Mouse (Mus musculus): ENCODE measurements around the gene Errfi1.

The Errfi1 gene

DNA sequence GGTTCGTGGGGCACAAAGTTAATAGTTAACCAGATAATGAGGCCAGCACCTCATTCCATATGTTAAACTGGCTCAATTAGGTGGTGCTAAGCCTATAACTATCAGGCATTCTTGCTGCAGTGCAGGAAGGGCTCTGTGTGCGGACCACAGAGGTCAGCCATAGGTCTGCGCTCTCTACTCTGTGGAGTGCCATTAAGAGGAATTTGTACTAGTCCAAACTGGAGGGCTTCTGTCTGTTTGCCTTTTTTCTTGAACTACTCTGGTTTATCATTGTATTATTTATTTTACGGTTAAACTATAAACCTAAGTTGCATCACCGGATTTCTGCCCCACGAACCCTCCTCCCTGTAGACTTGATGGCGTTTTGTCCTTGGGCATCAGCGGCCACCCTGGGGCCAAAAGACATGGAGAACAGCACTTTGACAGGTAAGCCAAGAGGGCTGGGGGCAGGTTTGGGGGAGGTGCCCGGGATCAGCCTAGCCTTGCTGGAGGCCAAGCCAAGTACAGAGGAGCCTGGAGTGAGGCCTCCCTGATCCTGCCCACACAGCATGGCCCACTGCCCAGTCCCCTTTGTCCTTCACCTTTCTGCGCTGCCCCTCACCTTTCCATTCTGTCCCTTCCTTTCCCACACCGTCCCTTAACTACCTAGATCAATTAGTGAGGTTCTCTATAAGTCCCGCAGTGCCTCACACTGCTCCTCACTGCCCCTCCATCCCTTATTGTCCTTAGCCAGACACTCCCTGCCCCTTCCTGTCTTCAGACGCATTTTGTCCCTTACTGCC, at the start of gene Errfi1:
Errfi1 (plus strand) TSS at position 240 of the 782 bp plus-strand sequence.
- DNase-seq: peak; percentile 55 to 68

DNA sequence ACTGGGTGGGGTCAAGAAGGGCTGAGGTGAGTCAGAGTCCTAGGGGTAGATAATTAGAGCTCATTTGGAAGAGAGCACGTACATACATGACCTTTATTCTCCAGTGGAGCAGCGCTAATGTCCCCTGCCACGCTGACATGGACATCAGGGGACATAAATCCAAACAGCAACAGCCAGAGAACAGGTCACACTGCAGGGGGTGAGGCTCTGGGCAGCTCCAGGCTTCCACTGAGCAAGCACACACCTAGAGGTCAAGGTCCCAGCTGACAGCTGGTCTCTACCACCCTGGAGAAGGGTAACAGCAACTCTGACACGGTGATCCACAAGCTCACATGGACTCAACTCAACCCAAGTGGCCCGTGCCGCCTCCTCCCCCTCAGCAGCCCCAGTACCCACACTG, 49.5 kb upstream of the Errfi1 start:
- DNase-seq: no peak

DNA sequence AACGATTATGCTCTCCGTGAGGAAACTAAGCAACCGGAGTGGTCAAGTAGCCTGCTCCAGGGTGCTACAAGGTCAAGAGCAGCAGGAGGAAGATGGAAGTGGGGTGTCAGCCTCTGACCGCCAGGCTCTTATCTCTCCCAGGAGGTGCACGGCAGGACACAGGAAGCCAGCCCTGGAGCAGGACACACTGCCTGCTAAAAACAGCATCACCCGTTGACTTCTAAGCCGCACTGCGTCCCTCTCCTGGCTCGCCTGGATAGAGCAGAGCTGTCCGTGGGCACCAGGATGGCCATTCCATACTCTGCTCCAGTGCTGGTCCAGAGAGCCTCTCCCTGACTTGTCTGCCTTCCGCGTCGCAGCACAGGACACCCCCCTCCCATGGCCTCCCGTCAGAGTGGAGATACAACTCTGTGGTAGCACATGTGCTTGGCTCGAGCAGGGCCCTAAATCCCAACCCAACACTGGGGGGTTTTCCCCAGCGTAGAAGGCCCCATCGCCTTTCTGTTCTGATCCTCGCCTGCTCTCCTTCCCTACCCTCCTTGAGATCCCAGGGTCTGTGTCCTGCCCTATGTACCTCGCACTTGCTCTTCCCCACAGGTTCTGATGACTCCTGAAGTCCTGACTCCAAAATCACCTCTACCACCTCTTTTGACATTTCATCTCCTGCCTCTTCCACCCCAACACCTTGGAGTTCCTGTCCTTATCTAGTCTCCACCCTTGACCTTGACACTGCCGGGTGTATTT, 45.8 kb upstream of the Errfi1 start:
- no peak for DNase-seq

DNA sequence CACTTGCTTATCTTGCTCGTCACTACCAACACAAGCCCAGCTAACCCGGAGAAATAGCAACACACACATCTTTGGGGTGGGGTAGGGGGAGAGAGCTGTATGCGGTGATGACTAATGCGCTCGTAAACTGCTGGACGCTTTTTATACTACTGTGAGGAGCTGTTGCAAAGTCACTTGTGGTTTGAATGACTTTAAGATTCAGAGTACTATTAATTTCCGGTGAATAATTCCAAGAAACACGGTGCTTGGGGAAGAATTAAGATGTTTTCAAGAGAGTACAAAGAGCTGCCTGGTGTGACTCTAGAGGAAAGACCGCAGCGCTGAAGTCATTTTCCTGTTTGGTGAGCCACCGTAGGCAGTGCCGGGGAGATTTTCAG, 45.3 kb upstream of the Errfi1 start:
- DNase-seq: peak in 1 of 2 experiments; percentile 38

DNA sequence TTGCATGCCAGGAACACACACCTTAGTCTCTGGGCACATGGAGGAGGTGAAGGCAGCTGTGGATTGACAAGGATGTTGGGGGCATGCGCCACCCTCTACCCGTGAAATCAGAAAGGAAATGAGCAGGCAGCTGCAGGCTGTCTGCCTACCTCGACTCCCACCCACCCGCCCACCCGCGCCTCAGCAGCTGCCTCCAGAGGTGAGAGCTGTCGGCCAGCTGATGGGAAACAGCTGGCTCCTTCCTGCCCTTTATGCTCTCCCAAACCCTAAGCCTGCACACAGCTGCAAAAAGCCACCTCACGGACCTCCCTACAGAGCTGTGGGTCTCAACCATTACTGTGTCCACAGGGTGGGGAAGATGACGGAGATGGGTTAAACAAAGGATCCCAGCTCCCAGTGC, 44.4 kb upstream of the Errfi1 start:
- DNase-seq: peak; percentile 71 to 79

DNA sequence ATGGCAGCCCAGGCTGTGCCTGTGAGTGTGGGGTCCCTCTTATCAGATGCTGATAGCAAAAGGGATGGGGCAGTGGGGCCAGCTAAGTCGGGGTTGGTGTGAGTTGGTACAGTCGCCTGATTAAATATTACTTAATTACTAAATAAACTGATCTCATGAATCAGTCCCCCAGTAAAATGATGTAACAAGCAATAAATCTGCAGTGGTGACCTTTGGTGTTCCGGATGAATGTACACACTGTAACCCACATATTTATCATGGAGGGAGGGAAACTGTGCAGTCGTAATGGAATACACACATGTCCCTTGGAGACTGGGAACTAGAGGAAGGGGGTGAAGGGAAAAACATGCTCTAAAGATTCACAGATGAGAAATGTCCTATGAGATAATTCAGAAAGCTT, 38.6 kb upstream of the Errfi1 start:
- no peak for DNase-seq

DNA sequence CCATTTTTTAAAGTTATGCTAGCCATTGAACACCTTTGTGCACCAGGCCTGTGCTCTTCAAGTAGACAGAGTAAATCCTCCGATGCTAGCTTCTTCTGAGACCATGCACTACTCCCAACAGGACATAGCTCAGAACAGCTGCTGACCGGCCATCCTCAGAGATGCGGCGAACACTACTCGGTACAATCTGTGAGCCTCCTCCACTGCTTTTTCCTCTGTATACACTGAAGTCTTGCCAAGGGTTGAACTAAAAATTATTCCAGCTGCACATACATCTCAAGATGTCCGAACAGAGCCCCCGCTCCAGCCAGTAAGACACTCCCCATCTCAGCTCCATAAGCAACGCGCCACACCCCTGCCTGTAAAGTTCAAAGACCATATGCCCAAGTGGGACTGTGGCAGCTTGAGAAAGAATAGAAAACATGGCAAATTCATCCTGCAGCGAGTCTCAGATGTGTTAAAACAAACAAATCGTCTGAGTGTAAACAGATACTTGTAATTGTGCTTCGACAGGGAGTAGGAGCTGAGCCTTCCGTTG, 37.2 kb upstream of the Errfi1 start:
- DNase-seq: peak in 1 of 2 experiments; percentile 21

DNA sequence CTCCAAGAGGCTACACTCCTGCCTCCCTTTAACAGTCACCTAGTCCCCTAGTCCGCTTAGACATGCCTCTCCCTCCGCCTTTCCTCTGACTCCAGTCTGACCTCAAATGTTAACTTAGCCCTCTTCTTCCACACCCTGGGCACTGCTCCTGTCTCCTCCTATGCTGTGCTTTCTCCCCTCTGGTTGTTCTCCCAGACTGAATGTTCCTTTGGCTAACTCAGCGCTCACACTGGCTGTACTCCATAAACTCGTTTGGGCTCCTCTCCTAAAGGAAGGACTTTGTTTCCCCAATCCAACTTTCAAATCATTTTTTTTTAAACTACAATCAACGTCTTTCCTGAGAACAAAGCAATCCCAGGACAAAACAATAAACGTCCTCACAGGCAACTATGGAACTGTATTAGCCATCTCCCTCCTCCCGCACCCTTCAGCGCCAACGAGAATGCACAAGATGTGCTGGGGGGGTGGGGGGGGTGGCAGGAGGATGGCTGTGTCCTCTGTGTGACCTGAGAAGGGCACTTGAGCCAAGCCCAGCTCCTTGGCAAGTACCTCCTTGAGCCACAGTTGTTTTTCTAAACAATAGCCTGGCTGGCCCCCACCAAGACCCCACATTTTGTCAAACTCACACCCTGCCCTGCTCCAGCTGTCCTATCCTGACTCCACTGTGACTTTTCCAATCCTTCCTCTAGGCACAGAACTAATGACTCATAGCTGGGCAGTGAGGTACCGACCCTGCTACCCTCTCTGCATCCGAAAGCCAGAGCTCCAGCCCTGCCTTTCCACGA, 34.4 kb upstream of the Errfi1 start:
- peak in 1 of 2 experiments; percentile 59 for DNase-seq

DNA sequence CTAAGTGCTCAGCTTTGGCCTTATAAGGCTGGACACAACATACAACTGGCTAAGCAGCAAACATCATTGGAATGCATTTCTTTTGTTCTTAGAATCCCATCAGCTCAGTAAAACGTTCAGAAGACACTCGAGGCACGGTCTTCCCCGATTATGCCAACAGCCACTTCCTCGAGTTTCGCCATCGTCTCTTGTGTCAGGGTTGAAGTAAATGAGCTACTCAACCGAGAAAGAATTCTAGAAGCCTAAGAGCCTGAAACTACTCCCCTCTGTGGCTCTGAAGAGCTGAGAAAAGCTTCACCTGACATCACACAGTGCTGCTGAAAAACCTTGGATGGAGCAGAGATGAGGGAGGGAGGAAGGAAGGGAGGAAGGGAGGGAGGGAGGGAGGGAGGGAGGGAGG, 32.3 kb upstream of the Errfi1 start:
- no peak for DNase-seq

DNA sequence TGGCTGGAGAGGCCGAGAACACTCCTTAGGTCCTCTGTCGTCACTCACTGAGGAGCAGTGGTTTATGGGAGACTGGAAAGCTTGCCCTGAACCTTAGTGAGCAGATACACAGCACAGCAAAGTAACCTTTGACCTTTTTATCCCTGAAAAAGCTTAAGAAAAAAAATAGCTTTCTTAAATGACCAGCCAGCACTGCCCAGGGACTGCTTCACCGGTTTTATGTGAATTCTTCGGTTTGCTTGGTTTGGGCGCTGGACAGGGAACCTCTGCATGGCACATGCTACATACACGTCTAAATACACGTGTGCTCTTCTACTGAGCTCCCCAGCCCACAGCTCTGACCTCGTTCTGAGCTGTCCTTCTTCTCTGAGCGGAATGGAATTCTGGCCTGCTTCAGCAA, 31.1 kb upstream of the Errfi1 start:
- no peak for DNase-seq

DNA sequence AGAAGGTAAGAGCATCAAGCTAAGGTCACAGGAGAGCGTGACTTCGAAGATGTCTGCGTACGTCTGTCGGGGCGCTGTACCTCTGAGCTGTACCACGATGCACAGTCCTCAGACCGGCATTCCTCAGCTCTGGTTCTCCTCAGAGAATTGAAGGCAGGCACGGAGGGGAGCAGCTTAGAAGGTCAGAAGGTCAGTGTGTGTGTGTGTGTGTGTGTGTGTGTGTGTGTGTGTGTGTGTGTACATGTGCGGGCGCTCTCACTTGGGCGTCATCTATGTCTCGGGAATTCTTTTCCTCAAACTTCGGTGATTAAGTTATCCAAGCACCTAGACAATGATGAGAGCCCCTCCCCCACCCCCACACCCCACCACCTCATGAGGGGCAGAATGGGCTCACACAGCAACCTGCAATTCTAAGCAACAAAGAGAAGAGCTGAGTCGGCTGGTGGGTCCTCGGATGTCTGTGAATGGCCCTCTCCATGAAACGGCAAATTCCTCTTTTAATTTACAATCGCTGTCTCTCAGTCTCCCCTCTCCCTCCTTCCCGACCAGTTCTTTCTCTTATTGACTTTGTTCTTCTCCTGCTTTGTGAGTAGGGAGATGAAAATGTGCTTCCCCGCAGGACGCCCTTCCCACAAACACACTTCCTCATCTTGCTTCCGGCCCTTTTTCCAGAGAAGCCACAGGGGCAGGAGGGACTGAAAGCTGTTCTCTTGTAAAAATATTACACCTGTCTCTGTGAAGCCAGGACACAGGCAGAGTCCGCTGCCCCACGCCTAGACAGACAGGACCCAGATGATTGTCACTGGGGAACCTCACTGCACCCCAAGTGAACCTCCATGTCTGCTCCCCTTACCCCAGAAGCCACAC, 29.9 kb upstream of the Errfi1 start:
- DNase-seq: no peak

DNA sequence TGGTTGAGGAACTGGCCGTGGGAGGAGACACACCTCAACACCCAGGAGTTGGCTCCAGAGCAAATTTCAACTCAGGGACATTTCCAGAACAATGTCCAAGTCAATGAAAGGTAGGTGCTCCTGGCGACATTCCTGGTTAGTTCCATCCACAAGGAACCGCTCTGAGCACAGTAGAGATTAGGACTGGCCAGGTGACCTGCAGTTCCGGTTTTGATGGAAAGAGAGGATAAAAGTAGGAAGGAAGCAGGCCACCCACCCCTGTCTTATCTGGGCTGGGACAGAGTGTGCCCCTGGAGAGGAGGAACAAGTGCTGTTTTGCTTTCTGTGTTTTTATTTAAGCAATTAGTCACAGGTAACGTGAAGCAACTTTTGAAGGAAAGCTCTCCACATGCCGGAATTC, 28.8 kb upstream of the Errfi1 start:
- no peak for DNase-seq

DNA sequence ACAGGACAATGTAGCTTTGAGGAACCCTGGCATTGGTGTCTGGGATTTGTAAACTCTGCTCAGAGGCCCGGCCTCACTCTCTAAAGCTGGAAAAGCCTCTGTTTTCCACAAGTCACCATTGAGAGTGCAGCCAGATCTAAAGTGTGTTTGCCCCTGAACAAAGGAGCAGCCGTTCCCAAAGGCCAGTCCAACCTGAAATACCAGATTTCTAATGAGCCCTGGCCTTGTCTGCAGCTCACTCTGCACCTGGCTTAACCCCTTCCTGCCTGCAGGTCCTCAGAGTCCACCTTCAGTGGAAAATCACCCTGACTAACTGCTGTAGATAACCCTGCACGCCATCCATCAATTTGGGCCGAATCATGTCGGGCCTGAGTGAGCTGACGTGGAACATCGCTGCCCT, 28.2 kb upstream of the Errfi1 start:
- peak; percentile 67 to 80 for DNase-seq

DNA sequence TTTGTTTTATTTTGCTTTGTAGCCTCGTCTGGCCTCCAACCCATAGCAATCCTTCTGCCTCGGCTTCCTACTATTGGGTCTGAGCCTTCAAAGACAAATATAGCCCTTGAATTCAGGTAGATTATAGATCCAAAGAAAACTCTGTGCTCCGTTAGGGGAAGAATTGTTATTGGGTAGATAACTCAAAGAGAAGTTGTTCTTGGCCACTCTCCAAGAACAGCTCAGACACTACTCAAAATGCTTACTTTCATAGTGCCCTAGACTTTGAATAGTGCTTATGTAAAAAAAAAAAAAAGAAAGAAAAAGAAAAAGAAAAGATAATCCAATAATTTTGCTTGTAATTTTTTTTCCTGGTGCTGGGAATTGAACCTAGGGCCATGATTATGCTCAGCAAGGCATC, 22.4 kb upstream of the Errfi1 start:
- no peak for DNase-seq

DNA sequence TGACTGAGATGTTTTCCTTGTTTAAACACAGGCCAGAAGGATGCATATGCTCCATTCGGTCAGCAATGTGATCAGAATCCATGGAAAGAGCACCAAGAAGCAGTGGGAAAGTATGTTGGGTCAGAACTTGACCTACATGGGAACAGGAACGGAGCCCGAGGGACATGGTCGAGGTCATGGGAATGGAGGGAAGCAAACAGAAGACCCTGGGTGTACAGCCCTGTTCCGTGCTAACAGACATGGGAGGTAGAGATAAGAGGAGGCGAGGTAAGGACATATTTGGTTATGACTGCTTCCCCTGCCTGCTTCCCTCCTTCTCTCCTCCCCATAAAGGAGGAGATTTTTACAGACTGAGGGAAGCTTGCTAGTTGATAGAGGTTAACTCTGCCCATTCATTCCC, 21.8 kb upstream of the Errfi1 start:
- no peak for DNase-seq

DNA sequence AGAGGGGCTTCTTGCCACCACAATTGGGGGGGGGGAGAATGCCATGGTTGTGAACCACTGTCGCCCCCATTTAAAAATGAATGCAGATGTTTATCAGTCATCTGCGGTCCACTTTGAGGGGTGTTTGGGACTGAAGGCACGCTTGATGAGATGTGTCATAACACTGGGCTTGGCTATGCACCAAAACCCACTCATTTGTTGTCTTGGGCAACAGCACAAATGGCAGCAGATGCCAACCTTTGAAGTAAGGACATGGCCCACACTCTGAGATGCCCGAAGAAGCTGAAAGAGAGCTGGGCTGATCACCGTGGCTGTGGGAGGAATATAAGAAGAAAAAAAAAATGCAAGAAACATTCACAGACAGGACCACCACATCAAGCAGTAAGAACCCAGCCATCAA, 18.6 kb upstream of the Errfi1 start:
- DNase-seq: no peak

DNA sequence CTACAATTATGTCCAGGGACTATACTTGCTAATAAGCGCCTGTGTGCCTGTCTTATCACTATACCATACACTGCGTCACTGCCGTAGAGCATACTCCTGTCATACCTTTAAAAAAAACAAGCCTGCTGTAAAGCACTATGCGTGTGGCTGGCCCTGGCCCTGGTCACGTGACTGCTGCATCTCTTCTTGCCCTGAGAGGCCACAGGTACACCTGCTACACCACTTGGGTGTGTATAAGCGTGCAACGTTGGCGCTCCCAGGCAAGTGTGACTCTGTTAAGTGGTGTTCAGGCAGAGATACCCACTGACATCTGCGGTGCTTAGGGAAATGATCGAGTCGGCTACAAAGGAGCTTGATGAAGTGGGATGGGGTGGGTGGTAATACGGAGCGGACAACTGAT, 17.5 kb upstream of the Errfi1 start:
- DNase-seq: no peak

DNA sequence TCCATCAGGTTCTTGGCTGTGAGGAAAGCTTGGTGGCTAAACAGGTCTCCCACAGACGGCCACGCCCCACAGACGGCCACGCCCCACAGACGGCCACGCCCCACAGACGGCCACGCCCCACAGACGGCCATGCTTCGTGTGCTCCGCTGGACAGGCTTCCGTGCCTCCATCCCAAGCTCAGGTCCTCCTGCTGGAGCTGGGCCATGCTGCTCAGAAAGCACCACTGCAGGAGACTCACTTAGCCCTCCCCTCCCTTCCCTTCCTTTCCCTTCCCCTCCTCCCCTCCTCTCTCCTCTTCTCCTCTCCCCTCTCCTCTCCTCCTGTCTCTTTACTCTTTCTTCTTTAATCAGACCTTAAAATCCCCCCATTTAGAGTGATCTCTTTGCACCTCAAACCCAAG, 16.8 kb upstream of the Errfi1 start:
- no peak for DNase-seq

DNA sequence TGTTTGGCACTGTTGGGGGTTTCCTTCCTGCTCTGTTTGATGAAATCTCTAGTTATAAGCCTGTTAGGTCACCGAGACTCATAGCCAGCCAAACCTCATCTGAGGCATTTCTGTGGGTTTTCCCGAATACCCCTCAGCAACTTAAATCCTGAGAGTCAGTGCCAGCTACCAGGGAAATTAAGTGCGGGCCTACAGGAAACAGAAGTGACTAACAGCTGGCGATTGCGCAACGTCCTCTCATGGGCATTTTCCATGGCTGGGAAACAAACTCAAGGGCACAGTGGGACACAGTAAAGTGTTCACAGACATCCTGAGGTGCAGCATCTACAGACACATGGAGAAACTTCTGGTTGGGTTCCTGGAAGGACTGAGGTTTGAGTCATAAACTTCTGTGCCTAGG, 16.3 kb upstream of the Errfi1 start:
- DNase-seq: peak; percentile 52 to 64

DNA sequence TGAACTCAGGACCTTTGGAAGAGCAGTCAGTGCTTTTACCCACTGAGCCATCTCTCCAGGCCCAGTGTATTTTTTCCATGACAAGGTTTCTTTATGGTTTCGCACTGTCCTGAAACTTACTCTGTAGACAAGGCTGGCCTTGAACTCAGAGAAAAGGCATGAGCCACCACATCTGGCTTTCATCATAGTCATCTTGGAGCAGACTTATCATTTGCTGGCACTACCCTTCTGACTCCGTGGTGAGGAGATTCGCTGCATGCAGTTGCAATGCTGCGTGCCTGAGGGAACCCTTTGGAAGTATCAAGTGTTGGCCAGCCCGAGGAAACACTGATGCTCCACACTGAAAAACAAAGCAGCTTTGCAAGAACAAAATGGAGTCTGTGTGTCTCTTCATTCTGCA, 11.7 kb upstream of the Errfi1 start:
- no peak for DNase-seq

DNA sequence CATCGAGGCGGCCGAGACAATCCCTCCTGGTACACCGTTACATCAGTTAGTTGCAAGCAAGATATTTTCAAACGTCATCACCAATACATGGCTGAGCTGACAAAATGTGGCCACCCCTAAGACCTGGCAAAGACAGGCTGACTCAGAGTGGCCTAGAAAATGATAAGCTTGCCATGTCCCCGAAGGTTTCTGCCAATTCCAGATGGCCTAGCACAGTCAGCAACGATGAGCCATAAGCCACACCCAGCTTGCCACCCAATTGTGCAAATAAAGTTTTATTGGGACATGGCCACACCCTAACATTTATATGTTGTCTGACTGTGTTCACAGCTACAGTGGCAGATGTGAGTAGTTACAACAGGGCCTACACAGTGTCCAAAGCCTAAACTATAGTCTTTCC, 10.5 kb upstream of the Errfi1 start:
- no peak for DNase-seq

DNA sequence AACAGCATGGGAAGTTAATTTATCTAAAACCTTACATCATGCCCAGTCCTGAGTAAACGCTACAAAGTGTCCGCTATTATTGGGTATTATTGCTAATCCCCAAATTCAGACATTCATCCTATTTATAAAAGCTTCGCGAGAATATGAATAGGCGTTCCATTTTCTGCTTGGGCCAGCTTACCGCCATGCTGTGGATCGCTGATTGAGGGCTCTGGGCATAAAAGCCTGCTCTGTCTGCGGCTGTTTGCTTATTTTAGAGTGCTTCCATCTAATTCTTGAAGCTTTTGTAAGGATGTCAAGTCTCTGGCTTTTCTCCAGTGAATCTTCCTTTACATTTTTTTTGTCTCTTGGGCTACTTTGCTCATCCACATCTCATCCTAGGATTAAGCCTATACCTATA, 7.4 kb upstream of the Errfi1 start:
- no peak for DNase-seq

Measured in kidney, postnatal 4 days (tissue).